Comparison of ENCODE assay signal across 12 mouse cellular contexts in genomic region chr16:10626116-10626515, GRCm38 (mm10).
DNase-seq lines count a peak whose midpoint lies in the region.
"Had no signal": no experiment of that assay in that cellular context is flagged by ENCODE, and none has a peak within 500 bp of the region (broad histone marks: within the 10 kb centered on the region; RNA-seq: fewer than 3 reads in every experiment).

No protein-coding gene starts in this region.

- DNase-seq in cerebellum, adult 11-12 months: peak; percentile 47
- DNase-seq in cerebellum, postnatal 4 days (ENCODE audit: low spot score in 2 of 2): no peak
- peak; percentile 55 to 57 for DNase-seq in cerebellum, adult 18-20 months
- peak; percentile 52 for DNase-seq in cerebellum, adult 9-11 months
- peak; percentile 45 to 49 for DNase-seq in cerebellum, postnatal 36 days
- no peak for DNase-seq in right cerebral cortex, adult 2 months (ENCODE audit: low spot score in 2 of 2)
- no peak for DNase-seq in heart, adult 11 months
- DNase-seq: adrenal gland, postnatal 14 days; forebrain, postnatal 0 days; gastrocnemius, postnatal 14 days; heart, postnatal 10 days; kidney, adult 18-20 months had no signal

Comparison
In these comparisons a context has a peak if more than half of its experiments do, and no peak if none do; other contexts are left out.
1. DNase-seq: peak in cerebellum, adult 11-12 months (single experiment), cerebellum, adult 18-20 months (2 of 2), cerebellum, adult 9-11 months (single experiment) and cerebellum, postnatal 36 days (2 of 2); none in cerebellum, postnatal 4 days (0 of 2), right cerebral cortex, adult 2 months (0 of 2) and heart, adult 11 months (single experiment).